Mouse (Mus musculus): ENCODE measurements around the gene Stau1. TPM values are rescaled to one million over a fixed set of nuclear protein-coding genes. Genes with fewer than 3 reads are reported as not detected.
A peak's percentile ranks its signal among the peaks of the same experiment; 100 is the strongest.
"Not testable (repeated sequence)": the region's sequence is repeated elsewhere in the genome, so short reads cannot be mapped to it uniquely, and the experiment has no call there.

Gene Stau1
- polyA plus RNA-seq, 1 experiment from 2014 or later = 34.9 TPM

- Histone ChIP-seq H3K4me2 (replicated peaks; ENCODE audit: low read depth) (no peak overlapping the region), H3K9ac (ENCODE audit: low read length) (no peak overlapping the region), H3K27ac (replicated peaks) (no peak overlapping the region), H3K4me1 (replicated peaks; ENCODE audit: control insufficient read depth, insufficient read depth) (no peaks in the 10 kb centered on the region), H3K4me3 (ENCODE audit: low read depth, low read length) (no peak overlapping the region), H3K36me3 (ENCODE audit: control insufficient read depth, insufficient read depth, low read length) (no peaks in the 10 kb centered on the region), H3K27me3 (ENCODE audit: control insufficient read depth, insufficient read depth, low read length) (no peaks in the 10 kb centered on the region), H3K9me3 (ENCODE audit: control insufficient read depth, low read length) (no peaks in the 10 kb centered on the region)
- TF ChIP-seq CTCF (IDR thresholded peaks at IDR 0.05; ENCODE audit: low read depth) (no peak), EP300 (optimal IDR thresholded peaks at IDR 0.05) (no peak)
- ATAC-seq (ENCODE audit: low FRiP score, low TSS enrichment) = no peak
- no peak for DNase-seq (ENCODE audit: low spot score)
- WGBS = 63% methylated on average over 4 of the region's 4 CpGs
Measured at GRCm38 (mm10) chr2:167009483-167009882, 13.4 kb upstream of the Stau1 start.

- not testable (repeated sequence) for DNase-seq (ENCODE audit: low spot score)
- WGBS = 69% methylated on average over 4 of the region's 4 CpGs
Measured at GRCm38 (mm10) chr2:167007565-167007964, 11.5 kb upstream of the Stau1 start.

GRCm38 (mm10) chr2:167007001-167007491 lies 10.9 kb upstream of the Stau1 start:
- Histone ChIP-seq H3K4me2 (replicated peaks; ENCODE audit: low read depth) (no peak overlapping the region), H3K4me3 (ENCODE audit: low read depth, low read length) (no peak overlapping the region), H3K9me3 (ENCODE audit: control insufficient read depth, low read length) (no peaks in the 10 kb centered on the region), H3K27me3 (ENCODE audit: control insufficient read depth, insufficient read depth, low read length) (no peaks in the 10 kb centered on the region), H3K27ac (replicated peaks) (no peak overlapping the region), H3K9ac (ENCODE audit: low read length) (no peak overlapping the region), H3K4me1 (replicated peaks; ENCODE audit: control insufficient read depth, insufficient read depth) (no peaks in the 10 kb centered on the region), H3K36me3 (ENCODE audit: control insufficient read depth, insufficient read depth, low read length) (no peaks in the 10 kb centered on the region)
- no peak for ATAC-seq (ENCODE audit: low FRiP score, low TSS enrichment)
- no peak for DNase-seq (ENCODE audit: low spot score)
- TF ChIP-seq EP300 (optimal IDR thresholded peaks at IDR 0.05) (no peak), CTCF (IDR thresholded peaks at IDR 0.05; ENCODE audit: low read depth) (no peak)
- 65% methylated on average over 13 of the region's 13 CpGs for WGBS

More at GRCm38 (mm10) chr2:167007565-167007964, 11.5 kb upstream of the Stau1 start:
- H3K4me1 ChIP-seq (replicated peaks; ENCODE audit: control insufficient read depth, insufficient read depth); H3K36me3 ChIP-seq (ENCODE audit: control insufficient read depth, insufficient read depth, low read length); H3K27ac ChIP-seq (replicated peaks); H3K27me3 ChIP-seq (ENCODE audit: control insufficient read depth, insufficient read depth, low read length); H3K4me3 ChIP-seq (ENCODE audit: low read depth, low read length); H3K4me2 ChIP-seq (replicated peaks; ENCODE audit: low read depth); H3K9ac ChIP-seq (ENCODE audit: low read length); ATAC-seq (ENCODE audit: low FRiP score, low TSS enrichment); H3K9me3 ChIP-seq (ENCODE audit: control insufficient read depth, low read length): not testable (repeated sequence)

- TF ChIP-seq CTCF (IDR thresholded peaks at IDR 0.05; ENCODE audit: low read depth) (no peak), EP300 (optimal IDR thresholded peaks at IDR 0.05) (no peak)
- H3K4me3 ChIP-seq (ENCODE audit: low read depth, low read length) = no peak overlapping the region
- H3K9ac ChIP-seq (ENCODE audit: low read length) = no peak overlapping the region; the same call in 1 of the 2 replicates
- DNase-seq (ENCODE audit: low spot score) (no peak), ATAC-seq (ENCODE audit: low FRiP score, low TSS enrichment) (no peak)
- no peak overlapping the region for H3K27ac ChIP-seq (replicated peaks)
- H3K4me1 ChIP-seq (replicated peaks; ENCODE audit: control insufficient read depth, insufficient read depth) = no peaks in the 10 kb centered on the region
- no peaks in the 10 kb centered on the region for H3K9me3 ChIP-seq (ENCODE audit: control insufficient read depth, low read length)
- 89% methylated on average over 2 of the region's 2 CpGs for WGBS
- H3K36me3 ChIP-seq (ENCODE audit: control insufficient read depth, insufficient read depth, low read length) = no peaks in the 10 kb centered on the region
- no peak overlapping the region for H3K4me2 ChIP-seq (replicated peaks; ENCODE audit: low read depth)
- no peaks in the 10 kb centered on the region for H3K27me3 ChIP-seq (ENCODE audit: control insufficient read depth, insufficient read depth, low read length)
Measured at GRCm38 (mm10) chr2:167006355-167006754, 10.3 kb upstream of the Stau1 start.

GRCm38 (mm10) chr2:167004099-167004854 lies 8.2 kb upstream of the Stau1 start:
- no peak overlapping the region for H3K4me2 ChIP-seq (replicated peaks; ENCODE audit: low read depth)
- ATAC-seq (ENCODE audit: low FRiP score, low TSS enrichment) = peak; percentile 67
- H3K36me3 ChIP-seq (ENCODE audit: control insufficient read depth, insufficient read depth, low read length) = no peaks in the 10 kb centered on the region
- 37% methylated on average over 8 of the region's 8 CpGs for WGBS
- no peaks in the 10 kb centered on the region for H3K27me3 ChIP-seq (ENCODE audit: control insufficient read depth, insufficient read depth, low read length)
- no peaks in the 10 kb centered on the region for H3K4me1 ChIP-seq (replicated peaks; ENCODE audit: control insufficient read depth, insufficient read depth)
- H3K4me3 ChIP-seq (ENCODE audit: low read depth, low read length) = no peak overlapping the region
- no peak overlapping the region for H3K9ac ChIP-seq (ENCODE audit: low read length)
- peak; percentile 63 for DNase-seq (ENCODE audit: low spot score)
- no peak for TF ChIP-seq EP300 (optimal IDR thresholded peaks at IDR 0.05)
- peak; percentile 86 for TF ChIP-seq CTCF (IDR thresholded peaks at IDR 0.05; ENCODE audit: low read depth)
- no peaks in the 10 kb centered on the region for H3K9me3 ChIP-seq (ENCODE audit: control insufficient read depth, low read length)
- no peak overlapping the region for H3K27ac ChIP-seq (replicated peaks)

GRCm38 (mm10) chr2:167001486-167001885 lies 5.4 kb upstream of the Stau1 start:
- ATAC-seq (ENCODE audit: low FRiP score, low TSS enrichment) = no peak
- 70% methylated on average over 9 of the region's 9 CpGs for WGBS
- H3K4me2 ChIP-seq (replicated peaks; ENCODE audit: low read depth) = no peak overlapping the region

More at GRCm38 (mm10) chr2:167001486-167001885, 5.4 kb upstream of the Stau1 start:
- no peaks in the 10 kb centered on the region for H3K4me1 ChIP-seq (replicated peaks; ENCODE audit: control insufficient read depth, insufficient read depth)
- no peak overlapping the region for H3K4me3 ChIP-seq (ENCODE audit: low read depth, low read length)
- no peaks in the 10 kb centered on the region for H3K27me3 ChIP-seq (ENCODE audit: control insufficient read depth, insufficient read depth, low read length)
- H3K27ac ChIP-seq (replicated peaks) = no peak overlapping the region
- no peak for TF ChIP-seq EP300 (optimal IDR thresholded peaks at IDR 0.05)
- TF ChIP-seq CTCF (IDR thresholded peaks at IDR 0.05; ENCODE audit: low read depth) = no peak
- H3K9ac ChIP-seq (ENCODE audit: low read length) = no peak overlapping the region
- H3K9me3 ChIP-seq (ENCODE audit: control insufficient read depth, low read length) = no peaks in the 10 kb centered on the region
- H3K36me3 ChIP-seq (ENCODE audit: control insufficient read depth, insufficient read depth, low read length) = no peaks in the 10 kb centered on the region
- no peak for DNase-seq (ENCODE audit: low spot score)

Data from stomach, postnatal 0 days (tissue).